Mouse (Mus musculus): ENCODE results near the gene Jade2. TPM values are rescaled to one million over a fixed set of nuclear protein-coding genes. Genes with fewer than 3 reads are reported as not detected.
A peak's percentile ranks its signal among the peaks of the same experiment; 100 is the strongest.

Jade2 gene
- total RNA-seq, 1 experiment from 2014 or later = 33.1 TPM

DNA sequence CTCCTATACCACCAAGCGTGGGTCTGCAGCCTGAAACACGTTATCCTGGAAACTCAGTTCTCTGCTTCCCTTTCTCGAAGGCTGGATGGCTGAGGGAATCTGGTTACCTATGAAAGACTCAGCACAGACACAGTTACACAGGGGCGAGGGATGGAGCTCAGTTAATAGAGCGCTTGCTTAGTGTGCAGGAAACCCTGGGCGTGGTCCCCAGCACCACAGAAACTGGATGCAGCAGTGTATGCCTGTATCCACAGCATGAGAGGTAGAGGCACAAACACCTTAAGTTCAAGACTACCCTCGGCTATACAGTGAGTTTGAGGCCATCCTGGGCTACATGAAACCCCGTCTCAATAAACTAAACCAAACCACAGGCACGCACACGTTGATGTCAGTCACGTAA is 17.5 kb downstream of the Jade2 start:
- no peak for ATAC-seq (replicated peaks; ENCODE audit: insufficient number of reproducible peaks, low FRiP score, low TSS enrichment, poor library complexity, severe bottlenecking)

DNA sequence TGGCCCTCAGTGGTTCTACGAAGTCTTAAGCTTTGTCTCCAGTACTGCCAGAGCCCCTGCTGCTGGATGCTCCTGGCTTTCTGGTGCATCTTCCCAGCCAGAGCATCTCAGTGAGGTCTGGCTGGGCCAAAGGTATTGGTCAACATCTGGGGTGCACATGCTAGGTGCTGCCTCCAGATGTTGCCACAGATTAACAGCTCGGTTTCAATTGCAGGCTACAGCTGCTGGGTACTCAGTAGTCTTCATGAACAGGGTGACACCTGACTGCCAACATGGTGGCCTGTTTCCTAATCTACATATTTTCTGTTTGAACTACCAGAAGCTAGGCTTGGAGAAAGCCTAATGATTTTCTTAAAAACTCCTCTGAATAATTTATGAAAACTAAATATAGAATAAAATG is 18.3 kb downstream of the Jade2 start:
- ATAC-seq (replicated peaks; ENCODE audit: insufficient number of reproducible peaks, low FRiP score, low TSS enrichment, poor library complexity, severe bottlenecking) = no peak

DNA sequence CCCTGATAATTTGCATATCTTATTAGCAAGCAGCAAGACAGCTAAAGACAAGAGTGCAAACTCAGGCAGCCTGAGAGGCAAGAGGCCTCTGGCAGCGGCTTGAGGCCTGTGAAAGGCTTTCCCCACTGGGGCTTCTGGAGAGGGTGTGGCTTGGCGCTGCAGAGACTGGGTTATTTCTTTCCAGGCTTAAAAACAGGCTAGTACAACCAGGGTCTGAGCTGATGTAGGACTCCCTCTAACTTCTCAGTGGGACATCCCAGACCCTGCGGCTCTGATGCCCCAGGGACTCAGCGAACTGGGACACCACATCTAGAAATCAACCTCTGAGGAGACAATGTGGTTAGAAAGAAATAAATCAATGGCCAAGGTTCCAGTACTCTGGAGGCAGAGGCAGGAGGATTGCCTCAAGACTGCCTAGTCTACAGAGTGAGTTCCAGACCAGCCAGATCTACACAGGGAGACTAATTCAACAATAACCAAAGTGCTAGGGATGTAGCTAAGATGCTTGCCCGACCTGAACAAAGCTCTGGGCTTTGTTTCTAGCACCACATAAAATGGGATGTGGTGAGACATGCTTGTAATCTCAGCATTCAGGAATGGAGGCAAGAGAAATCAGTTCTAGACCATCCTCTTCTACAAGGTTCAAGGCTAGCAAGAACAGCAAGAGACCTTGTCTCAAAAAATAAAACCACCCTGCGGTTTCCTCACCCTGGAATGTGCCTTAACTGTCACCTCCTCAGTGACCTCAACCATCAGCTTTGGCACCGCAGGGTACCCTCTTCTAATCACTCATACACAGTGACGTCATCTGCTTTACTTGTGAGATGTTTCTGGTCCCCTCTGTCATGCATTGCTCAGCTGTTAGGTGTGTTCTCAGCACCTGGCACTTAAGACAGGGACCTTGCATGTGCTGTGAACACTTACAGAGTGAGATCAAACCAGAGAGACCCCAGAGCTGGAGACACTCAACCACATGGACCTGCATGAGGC is 20.0 kb downstream of the Jade2 start:
- no peak for ATAC-seq (replicated peaks; ENCODE audit: insufficient number of reproducible peaks, low FRiP score, low TSS enrichment, poor library complexity, severe bottlenecking)

DNA sequence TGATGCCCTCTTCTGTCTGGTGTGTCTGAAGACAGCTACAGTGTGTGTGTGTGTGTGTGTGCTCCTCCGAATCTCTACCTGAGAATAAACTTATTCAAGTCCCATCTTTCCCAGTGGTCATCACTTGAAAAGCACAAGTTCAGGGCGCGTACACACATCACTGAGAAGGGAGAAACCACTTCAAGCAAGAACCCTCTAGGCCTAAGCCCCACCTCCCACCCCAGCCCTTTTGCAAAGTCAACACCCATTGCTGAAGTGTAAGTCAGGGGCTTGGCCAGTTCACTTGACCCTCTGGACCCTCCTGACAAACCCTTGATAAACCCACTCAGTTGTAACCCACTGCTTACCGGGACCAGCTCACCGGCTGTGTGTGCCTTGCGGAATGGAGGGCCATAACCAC is 20.9 kb downstream of the Jade2 start:
- no peak for ATAC-seq (replicated peaks; ENCODE audit: insufficient number of reproducible peaks, low FRiP score, low TSS enrichment, poor library complexity, severe bottlenecking)

DNA sequence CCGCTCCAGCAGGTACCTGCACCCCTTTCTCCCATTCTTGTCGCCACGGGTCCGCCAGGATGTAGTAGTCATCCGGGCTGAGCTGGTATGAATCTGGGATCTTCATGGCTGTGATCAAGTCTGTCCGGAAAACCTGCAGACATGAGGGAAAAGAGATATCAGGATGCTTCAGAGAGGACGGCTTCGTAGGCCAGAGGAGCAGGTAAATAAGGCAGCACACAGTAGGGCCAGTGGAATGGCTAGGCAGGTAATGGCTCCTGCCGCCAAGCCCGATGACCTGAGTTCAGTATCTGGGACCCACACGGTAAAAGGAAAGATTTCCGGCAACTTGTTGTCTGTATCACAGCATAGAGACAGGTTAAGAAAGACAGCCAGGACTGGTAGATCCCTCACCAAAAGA is 21.9 kb downstream of the Jade2 start:
- no peak for ATAC-seq (replicated peaks; ENCODE audit: insufficient number of reproducible peaks, low FRiP score, low TSS enrichment, poor library complexity, severe bottlenecking)

DNA sequence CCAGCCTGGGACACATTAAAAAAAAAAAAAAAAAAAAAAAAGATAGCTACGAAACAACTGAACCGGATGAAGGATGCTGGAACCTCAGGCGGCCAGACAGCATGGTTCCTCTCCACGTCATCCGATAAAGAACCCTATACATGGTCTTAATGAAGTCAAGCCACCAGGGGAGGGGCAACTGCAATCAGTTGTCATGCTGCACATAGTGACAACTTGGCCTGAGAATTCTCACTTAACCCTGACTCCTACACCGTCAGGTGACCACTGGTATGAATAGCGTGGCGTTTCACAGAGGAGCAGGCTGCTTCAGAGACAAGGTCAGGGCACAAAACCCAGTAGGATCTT is 23.4 kb downstream of the Jade2 start:
- no peak for ATAC-seq (replicated peaks; ENCODE audit: insufficient number of reproducible peaks, low FRiP score, low TSS enrichment, poor library complexity, severe bottlenecking)

DNA sequence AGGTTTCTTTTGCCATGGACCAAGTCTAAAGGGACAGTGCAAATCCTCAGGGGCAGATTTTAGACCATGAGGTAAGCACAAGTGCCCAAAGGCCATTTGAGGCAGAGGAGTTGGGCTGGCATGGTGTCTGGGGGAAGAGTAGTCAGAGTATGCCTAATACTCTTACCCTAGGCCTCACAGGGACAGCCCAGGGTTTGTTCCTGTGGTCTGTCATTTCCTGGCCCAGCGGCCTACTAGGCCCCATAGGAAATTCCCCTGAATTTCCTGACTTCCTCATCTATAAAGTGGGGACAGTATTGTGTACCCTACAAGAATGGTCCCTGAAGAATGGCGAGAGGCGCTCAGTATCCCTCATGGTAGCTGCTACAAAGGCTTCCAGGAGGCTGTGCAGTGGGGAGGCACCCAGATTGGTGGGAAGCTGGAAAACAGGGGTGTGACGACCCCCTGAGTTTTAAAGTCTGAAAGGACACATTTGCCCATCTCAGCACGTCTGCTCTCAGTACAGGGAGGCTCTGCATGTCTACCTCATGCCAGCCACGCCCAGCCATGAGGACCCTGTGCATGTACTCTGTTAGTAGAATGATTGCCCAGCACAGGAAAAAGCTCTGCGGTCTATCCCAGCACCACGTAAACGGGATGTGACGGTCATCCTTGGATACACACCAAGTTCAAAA is 23.9 kb downstream of the Jade2 start:
- no peak; the same call in 1 of the 2 replicates for ATAC-seq (replicated peaks; ENCODE audit: insufficient number of reproducible peaks, low FRiP score, low TSS enrichment, poor library complexity, severe bottlenecking)

DNA sequence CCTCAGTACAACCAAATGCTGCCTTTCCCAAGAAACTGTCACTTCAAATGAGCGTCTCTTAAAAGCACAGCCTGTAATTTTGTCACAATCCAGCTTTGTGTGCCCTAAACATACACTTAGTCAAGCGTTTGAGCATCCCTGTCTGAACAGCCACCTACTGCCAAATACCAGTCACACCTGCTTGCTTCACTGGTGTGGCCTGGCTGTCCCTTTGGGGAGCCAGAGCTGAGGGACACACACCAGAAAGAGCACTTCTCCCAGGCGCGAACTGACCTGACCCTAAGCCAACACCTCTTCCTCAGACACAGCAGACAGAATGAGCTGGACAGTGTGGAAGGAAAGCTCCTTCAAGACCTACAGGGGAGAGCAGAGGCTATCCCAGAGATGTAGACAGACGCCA is 24.5 kb downstream of the Jade2 start:
- ATAC-seq (replicated peaks; ENCODE audit: insufficient number of reproducible peaks, low FRiP score, low TSS enrichment, poor library complexity, severe bottlenecking) = no peak

DNA sequence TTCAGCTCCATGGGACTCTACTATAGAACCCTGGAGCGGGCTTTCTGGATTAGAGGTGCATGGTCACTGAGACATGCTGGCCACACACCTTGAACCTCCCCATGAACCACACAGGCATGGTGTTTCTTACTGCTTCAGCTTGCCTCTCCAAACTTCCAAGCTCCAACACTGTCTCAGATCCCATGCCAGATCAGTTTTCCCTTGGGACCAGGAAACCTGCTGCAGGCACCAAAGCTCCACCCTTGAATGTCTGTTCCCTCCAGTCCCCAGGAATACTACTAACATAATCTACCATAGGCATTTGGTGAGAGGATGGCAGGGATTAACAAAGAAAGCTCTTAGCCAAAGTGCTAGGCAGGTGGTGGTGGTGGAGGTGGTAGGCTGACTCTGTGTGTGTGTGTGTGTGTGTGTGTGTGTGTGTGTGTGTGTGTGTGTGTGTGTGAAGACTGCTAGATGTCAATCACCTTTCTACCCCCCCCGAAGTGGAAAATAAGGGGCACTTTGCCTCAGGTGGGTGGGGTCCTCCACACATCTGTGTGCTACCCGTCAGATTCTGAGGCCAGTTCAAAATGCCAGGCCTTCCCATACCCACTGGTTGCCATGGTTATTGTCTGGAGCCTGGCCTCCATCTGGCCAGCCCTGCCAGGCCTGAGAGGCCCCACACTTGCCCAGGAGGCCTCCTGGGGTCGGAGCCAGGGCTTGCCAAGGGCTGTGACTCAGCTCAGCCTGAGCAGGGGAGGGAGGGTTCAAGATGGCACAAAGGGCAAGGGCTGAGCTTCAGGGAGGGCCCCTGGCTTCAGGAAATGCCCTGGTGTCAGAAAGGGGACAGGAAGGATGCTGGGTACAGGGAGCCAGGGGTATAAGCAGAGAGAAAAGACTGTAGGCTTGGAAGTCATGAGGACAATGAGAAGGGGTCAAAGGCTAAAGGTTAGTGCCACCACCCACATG is 25.2 kb downstream of the Jade2 start:
- ATAC-seq (replicated peaks; ENCODE audit: insufficient number of reproducible peaks, low FRiP score, low TSS enrichment, poor library complexity, severe bottlenecking) = peak; percentile 40

DNA sequence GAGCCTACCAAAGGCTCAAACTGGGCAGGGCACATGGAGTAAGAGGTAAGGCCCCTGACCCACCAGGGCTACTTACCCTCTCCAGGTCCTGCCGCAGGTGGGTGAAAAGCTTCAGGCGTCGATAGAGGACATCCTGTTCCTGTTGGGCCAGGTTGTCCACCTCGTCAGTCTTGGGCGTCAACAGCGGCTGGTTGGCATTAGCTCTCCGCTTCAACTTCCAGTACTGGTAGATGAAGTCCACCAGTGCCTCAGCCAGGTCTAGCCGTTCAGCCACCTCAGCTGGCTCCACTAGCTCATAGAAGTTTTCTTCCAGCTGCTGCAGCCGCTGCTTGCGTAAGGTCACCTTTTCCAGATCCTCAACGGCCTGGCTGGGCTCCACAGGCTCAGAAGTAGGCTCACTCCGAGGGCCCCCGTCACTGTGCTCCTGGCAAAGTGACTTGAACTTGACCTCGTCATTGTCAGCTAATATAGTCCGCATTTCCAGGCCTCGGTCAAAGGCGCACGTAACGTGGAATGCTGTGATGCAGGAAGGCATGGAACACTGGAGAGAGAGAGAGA is 32.5 kb downstream of the Jade2 start:
- ATAC-seq (replicated peaks; ENCODE audit: insufficient number of reproducible peaks, low FRiP score, low TSS enrichment, poor library complexity, severe bottlenecking) = no peak

DNA sequence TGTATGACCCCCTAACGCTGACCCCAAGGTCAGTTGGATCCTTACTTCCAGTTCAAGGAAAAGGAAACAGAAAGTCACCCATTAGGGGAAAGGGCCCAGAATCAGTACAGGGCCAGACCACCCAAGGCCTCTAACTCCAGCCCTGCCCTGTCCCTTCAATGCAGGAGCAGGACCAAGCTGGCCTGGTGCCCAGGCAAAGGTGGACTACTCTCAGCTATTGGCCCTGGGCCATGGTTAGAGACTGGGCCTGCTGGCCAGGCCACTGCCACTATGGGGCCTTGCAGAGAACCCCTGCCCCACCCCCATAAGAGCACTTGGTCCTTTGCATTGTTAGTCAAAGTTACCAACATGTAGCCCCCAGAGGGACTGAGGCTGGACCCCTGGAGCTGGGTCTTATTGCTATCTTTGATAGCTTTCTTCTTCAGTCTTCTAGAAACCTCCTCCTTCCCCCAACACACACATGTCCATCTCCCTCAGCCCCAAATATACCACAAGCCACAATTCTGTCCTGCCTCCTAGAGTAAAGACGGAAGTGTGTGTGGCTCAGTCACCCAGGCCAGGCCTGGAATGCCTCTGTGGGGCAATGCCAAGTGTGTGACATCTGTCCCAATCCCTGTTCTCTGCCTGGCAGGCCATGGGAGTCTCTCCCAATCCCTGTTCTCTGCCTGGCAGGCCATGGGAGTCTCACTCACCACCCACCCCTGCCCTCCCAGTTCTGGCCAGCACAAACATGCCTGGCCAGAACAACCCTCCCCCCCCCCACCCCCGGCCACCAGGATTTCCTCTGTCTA is 33.3 kb downstream of the Jade2 start:
- ATAC-seq (replicated peaks; ENCODE audit: insufficient number of reproducible peaks, low FRiP score, low TSS enrichment, poor library complexity, severe bottlenecking) = no peak

DNA sequence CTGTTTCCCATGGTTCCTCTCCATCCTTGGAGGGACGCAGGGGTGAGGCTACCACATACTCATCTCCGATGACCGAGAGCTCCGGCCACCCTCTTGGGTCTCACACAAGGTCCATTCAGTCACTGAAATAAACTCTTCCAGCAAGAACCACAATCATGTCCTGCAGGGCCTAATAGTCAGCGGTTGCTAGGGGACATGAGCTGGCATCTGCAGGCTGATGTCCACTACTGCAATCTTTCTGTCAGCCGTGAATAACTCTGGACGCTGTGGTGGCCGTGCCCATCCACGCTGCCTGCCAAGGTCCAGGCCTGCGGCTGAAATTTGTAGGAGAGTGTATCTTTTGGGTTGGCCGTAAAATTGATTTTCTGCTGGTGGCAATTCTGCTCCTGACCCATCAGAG is 34.2 kb downstream of the Jade2 start:
- no peak for ATAC-seq (replicated peaks; ENCODE audit: insufficient number of reproducible peaks, low FRiP score, low TSS enrichment, poor library complexity, severe bottlenecking)

DNA sequence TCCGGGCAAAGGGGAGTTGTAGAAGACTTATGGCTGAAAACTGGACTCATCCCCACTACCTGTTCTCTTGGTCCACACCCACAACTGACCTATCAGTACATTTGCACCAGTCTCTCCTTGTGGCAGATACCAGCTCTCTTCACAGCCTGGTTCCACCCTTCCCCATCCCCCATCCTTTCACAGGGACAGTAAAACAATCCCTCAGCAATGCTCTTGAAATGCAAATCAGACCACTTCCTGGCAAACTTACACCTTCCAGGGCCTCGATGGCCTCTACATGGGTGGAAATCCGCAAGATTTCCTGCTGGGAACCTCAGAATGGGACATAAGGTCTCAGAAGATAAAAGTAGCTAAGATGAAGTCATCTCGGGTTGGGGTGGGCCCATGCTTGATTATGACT is 34.7 kb downstream of the Jade2 start:
- no peak for ATAC-seq (replicated peaks; ENCODE audit: insufficient number of reproducible peaks, low FRiP score, low TSS enrichment, poor library complexity, severe bottlenecking)

DNA sequence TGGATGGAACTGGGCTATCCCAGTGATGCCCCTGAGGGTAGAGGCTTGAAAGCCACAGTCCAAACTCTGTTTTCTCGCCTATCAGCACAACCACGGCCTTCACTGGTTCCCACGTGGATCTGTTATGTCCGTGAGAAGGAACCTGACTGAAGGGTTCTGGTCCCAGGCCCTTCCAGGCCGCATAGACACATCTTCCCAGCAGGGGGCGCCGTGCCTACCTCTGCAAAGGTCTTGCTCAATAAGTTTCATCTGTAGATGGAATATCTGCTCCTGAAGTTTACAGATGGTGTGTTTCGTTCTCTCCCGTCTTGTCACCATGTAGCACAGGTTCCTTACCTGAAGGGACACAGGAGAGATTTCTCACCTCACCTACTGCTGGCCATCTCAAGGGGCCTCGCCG is 36.6 kb downstream of the Jade2 start:
- ATAC-seq (replicated peaks; ENCODE audit: insufficient number of reproducible peaks, low FRiP score, low TSS enrichment, poor library complexity, severe bottlenecking) = 0 out of 2 replicates have a peak, but pooled peaks have one; percentile 18

DNA sequence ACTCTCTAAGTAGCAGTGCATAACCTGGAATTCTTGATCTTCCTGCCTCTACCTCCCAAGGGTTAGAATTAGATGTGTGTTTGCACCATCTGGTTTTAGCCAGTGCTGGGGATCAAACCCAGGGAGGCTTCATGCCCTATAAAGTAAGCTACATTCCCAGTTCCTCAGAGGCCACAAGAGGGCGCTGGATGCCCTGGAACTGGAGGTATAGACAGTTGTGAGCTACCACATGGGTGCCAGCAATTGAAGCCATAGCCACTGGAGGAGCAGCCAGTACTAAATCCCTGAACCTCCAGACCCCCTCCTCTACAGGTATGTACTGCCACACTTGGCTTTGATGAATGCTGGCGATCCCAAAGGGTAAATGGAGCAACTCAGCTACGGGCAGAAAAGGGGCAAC is 37.5 kb downstream of the Jade2 start:
- ATAC-seq (replicated peaks; ENCODE audit: insufficient number of reproducible peaks, low FRiP score, low TSS enrichment, poor library complexity, severe bottlenecking) = no peak

DNA sequence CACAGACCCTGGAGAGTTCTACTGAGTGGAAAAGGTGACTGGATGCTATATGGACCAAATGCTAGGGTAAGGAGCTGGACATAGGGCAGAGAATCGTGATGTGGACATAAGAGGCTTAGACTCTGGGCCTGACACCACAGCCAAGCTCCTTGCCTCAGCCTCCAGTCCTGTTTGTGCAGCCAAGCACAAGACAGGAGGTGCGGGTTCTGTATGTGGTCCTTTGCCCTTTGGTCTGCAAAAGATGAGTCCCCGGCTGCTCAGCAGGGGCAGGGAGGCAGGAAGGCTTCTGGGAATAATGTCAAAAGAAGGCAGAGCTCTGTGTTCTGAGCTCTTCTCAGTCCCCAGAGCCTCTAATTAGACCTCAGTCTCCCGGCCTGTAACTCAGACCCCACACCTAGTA is 38.6 kb downstream of the Jade2 start:
- ATAC-seq (replicated peaks; ENCODE audit: insufficient number of reproducible peaks, low FRiP score, low TSS enrichment, poor library complexity, severe bottlenecking) = no peak

DNA sequence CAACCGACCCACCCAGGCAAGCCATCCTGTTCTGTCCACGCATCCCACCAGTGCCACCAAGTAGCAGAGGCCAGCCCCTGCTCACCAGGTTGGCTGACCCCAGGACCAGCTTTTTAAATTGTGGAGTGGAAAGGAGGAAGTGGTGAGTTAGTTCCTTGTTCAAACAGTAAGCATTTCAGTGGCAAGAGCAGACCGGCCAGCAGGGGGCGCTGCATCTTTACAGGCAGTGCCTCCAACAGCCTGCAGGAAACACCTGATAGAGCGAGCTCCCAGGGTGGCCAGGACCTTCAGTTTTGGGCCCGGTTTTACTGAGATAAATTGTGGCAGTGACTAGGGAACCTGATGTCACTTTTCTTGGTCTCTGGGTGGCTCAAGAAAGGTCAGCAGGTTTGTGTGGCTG is 39.7 kb downstream of the Jade2 start:
- ATAC-seq (replicated peaks; ENCODE audit: insufficient number of reproducible peaks, low FRiP score, low TSS enrichment, poor library complexity, severe bottlenecking) = peak; percentile 50

DNA sequence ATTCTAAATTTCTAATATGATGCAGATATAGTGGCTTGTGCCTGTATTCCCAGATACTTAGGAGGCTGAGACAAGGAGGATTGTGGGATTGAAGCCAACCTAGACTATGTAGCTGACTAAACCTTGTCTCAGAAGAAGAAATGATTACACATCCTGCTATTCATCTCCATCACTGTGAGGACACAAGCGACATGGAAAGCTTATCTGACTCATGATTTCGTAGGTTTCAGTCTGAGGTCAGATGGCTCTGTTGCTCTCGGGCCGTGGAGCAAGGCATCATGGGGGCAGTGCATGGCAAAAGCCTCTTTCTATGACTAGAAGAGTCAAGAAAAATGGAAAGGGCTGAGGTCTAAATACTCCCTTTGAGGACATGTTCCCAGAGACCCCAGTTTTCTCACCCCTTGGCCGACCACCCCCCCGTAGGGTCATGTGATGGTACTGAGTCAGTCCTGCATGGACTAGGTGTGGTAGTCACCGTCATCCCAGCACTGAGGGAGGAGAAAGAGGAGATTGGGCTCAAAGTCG is 45.4 kb downstream of the Jade2 start:
- no peak for ATAC-seq (replicated peaks; ENCODE audit: insufficient number of reproducible peaks, low FRiP score, low TSS enrichment, poor library complexity, severe bottlenecking)

Measured in monocyte, adult 5-6 weeks (primary cell).